Mouse (Mus musculus) liver, embryonic 14.5 days (tissue): ENCODE results near the gene Spcs2. TPM values are rescaled to one million over a fixed set of nuclear protein-coding genes. Genes with fewer than 3 reads are reported as not detected.

Experiments
- ATAC-seq: fragments of 200-750 bp; cut with Nextera tagmentation; 2 replicates; pipeline ENCODE4 v1.8.0; 2017; ENCODE audit warnings: moderate number of reproducible peaks, mild to moderate bottlenecking, moderate library complexity; ENCODE audit not compliant: insufficient read depth
- DNase-seq, 3 experiments: peaks; one replicate each; pipeline ENCODE4 v3.0.0-alpha.2; 2012 to 2013; ENCODE audit warnings: low read depth in 3 of 3, low spot score in 3 of 3
- H3K27ac ChIP-seq: fragments of 300-500 bp; sonication (generic); 2 replicates; pipeline ENCODE4 v1.5.1; 2014; ENCODE audit warnings: moderate library complexity, mild to moderate bottlenecking, control low read depth, inconsistent platforms
- H3K27me3 ChIP-seq: fragments of 300-500 bp; sonication (generic); 2 replicates; pipeline ENCODE4 v1.6.1; 2014; ENCODE audit warnings: mild to moderate bottlenecking, low read length, moderate library complexity; ENCODE audit not compliant: control insufficient read depth, insufficient read depth
- H3K36me3 ChIP-seq: fragments of 300-500 bp; sonication (generic); replicated peaks from 2 replicates; pipeline ENCODE4 v1.6.1; 2014; ENCODE audit warnings: low read depth; ENCODE audit not compliant: control insufficient read depth, insufficient read depth
- H3K4me1 ChIP-seq, 2 experiments: fragments of 200-500 bp in 1 of 2; fragments of 300-500 bp in 1 of 2; sonication (generic) in 1 of 2; replicated peaks; 2 replicates each; pipeline ENCODE4 v1.6.1; 2012 to 2014; ENCODE audit warnings: antibody characterized with exemption in 1 of 2, inconsistent platforms in 1 of 2, low read length in 1 of 2; ENCODE audit not compliant: control insufficient read depth in 2 of 2, insufficient read depth in 2 of 2
- H3K4me2 ChIP-seq: fragments of 300-500 bp; sonication (generic); 2 replicates; pipeline ENCODE4 v1.6.1; 2014; ENCODE audit warnings: low read depth, mild to moderate bottlenecking, control low read depth, moderate library complexity
- H3K4me3 ChIP-seq, 2 experiments: fragments of 200-500 bp in 1 of 2; fragments of 300-500 bp in 1 of 2; sonication (generic) in 1 of 2; 2 replicates each; pipeline ENCODE4 v1.5.1; 2012 to 2014; ENCODE audit warnings: low read depth in 2 of 2, low read length in 2 of 2, mild to moderate bottlenecking in 2 of 2, control low read depth in 1 of 2, inconsistent platforms in 1 of 2, moderate library complexity in 1 of 2; ENCODE audit not compliant: insufficient read depth in 1 of 2
- H3K9ac ChIP-seq: fragments of 300-500 bp; sonication (generic); replicated peaks from 2 replicates; pipeline ENCODE4 v1.6.1; 2014; ENCODE audit warnings: mild to moderate bottlenecking, control low read depth, moderate library complexity
- H3K9me3 ChIP-seq: fragments of 300-500 bp; sonication (generic); 2 replicates; pipeline ENCODE4 v1.6.1; 2016; ENCODE audit warnings: low read length, mixed read lengths; ENCODE audit not compliant: control insufficient read depth
- CTCF ChIP-seq: IDR thresholded peaks from 2 replicates; pipeline ENCODE4 v1.5.1; 2016; ENCODE audit warnings: antibody characterized with exemption, low read depth, control low read depth
- EP300 ChIP-seq: IDR thresholded peaks from 2 replicates; pipeline ENCODE4 v1.6.1; 2016; ENCODE audit warnings: antibody characterized with exemption, low read depth
- WGBS: fragments of 180-500 bp; shearing (Covaris S2); extraction: QIAGEN DNeasy Blood & Tissue Kit; methylation state at CpG from one replicate; pipeline ENCODE4 v1.1.7; 2014; ENCODE audit not compliant: insufficient replicate concordance; 5-methylcytosine and 5-hydroxymethylcytosine counted together
- polyA plus RNA-seq, 2 experiments: library from polyadenylated mRNA; depleted of rRNA in 1 of 2; stranded (reverse) in 1 of 2; unstranded in 1 of 2; fragments of >200 nt; fragmentation: Nextera tagmentation in 1 of 2; extraction: Ambion mirVana in 1 of 2; gene quantifications; 2 replicates each; pipeline versions ENCODE4 v1.2.1 to v1.2.3; 2012 to 2014

Spcs2 gene
- 36.7 and 44.5 TPM in 2 replicates for polyA plus RNA-seq (2012; rRNA removed)
- 162 and 171 TPM in 2 replicates for polyA plus RNA-seq (2014; fragmentation: Nextera tagmentation; extraction: Ambion mirVana)

DNA sequence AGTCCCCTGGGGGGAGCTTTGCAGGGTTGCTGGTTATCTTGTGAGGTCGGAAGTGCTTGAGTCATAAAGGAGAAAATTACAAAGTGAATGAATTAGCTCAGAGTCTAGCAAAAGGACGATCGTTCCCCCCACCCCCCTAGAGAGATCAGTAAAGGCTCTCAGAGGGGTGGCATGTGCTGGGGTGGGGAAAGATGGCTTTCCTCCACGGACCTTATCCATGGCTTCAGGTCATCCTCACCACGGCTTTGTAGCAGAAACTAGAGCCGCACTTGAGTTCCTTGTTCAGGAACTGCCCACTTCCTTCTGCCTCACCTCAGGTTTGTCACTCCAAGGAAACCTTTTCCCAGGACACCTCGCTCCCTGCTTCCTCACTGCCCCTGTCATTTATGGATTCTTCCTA, at the start of gene Spcs2:
Gene Spcs2 (minus strand): TSS at position 101 of the 400 bp plus-strand sequence.
- DNase-seq, result no peak
- no peak for ATAC-seq
- H3K9ac ChIP-seq, result no peak within 1 kb of the TSS
- 34% methylated on average over 7 of the region's 7 CpGs for WGBS
- peaks cover 1 to 3% of the 10 kb centered on the region in 2 experiments; a peak in 1 of 4 replicates for H3K4me1 ChIP-seq
- no peak within 1 kb of the TSS for H3K4me2 ChIP-seq
- H3K27ac ChIP-seq, result no peak within 1 kb of the TSS
- no peaks in the 10 kb centered on the region for H3K36me3 ChIP-seq
- no peaks in the 10 kb centered on the region for H3K9me3 ChIP-seq
- no peak for TF ChIP-seq EP300
- TF ChIP-seq CTCF, result no peak
- H3K4me3 ChIP-seq, result no peak within 1 kb of the TSS
- no peaks in the 10 kb centered on the region for H3K27me3 ChIP-seq

DNA sequence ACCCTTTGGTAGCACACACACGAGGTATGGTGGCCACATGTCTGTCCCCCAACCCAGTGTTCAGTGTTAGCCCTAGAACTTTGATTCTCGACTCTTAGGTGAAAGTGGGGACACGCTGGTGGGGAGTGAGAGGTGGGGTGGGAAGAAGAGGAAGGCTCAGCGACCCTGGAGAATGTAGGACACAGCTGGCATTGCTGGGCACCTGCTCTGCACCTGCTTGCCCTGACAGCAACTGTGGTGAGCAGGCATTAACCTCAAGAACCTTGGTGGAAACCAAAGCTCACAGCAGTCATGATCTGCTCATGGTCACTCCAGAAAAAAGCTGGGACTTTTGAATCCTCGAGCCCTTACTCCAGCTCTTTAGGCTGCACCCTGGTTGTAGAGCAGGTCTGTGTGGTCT, 47.8 kb upstream of the Spcs2 start:
- Histone ChIP-seq H3K4me3 (no peak overlapping the region), H3K4me1 (peaks cover 4 to 14% of the 10 kb centered on the region in 2 experiments), H3K27me3 (peaks cover 3% of the 10 kb centered on the region; the same call in 1 of the 2 replicates), H3K36me3 (no peaks in the 10 kb centered on the region), H3K4me2 (no peak overlapping the region), H3K27ac (no peak overlapping the region), H3K9ac (no peak overlapping the region), H3K9me3 (no peaks in the 10 kb centered on the region)
- ATAC-seq (no peak), DNase-seq (no peak)
- no peak for TF ChIP-seq CTCF
- no peak for TF ChIP-seq EP300
- WGBS, result 52% methylated on average over 5 of the region's 5 CpGs

DNA sequence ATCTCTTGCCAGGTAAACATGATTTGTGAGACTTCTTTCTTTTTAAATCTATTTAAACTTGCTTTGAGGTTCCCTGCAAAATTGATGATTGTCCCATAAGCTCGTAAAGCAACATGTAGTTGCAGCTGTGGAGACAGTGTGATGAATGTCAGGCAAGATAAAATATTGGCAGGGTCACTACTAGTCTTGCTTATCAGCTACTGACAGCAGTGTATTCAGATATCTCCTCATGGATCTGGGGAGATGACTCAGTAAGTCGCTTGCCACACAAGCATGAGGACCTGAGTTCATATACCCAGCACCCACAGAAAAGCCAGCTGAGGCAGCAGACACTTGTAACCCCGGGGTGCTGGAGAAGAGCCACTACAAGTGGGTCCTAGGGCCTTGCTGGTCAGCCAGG, 44.2 kb upstream of the Spcs2 start:
- H3K9ac ChIP-seq, result no peak overlapping the region
- peak; percentile 71 for ATAC-seq
- DNase-seq, result peak in 2 of 3 experiments; percentile 24 to 38

DNA sequence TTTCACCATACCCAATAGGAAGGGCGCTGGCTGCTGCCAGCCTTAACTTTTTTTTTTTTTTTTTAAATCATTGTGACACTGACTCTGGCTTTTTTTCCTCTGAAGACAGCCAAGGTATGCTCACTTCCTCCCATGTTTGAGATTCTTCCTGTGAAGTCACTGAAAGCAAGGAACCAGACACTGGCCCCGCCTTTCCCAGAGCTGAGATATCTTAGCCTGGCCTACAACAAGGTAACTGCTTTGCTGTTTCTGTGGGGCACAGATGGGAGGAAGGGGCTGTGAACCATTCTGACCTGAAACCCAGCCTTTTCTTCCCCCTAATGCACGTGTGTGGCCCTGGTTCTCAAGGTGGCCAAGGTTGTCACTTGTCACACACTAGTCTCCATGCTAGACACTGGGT, 43.1 kb upstream of the Spcs2 start:
- no peak overlapping the region for H3K4me2 ChIP-seq
- TF ChIP-seq EP300 (no peak), CTCF (no peak)
- no peak overlapping the region for H3K4me3 ChIP-seq
- H3K4me1 ChIP-seq, result peaks cover 4 to 14% of the 10 kb centered on the region in 2 experiments
- no peak for DNase-seq
- 50% methylated on average over 3 of the region's 3 CpGs for WGBS
- H3K9ac ChIP-seq, result no peak overlapping the region
- H3K36me3 ChIP-seq, result no peaks in the 10 kb centered on the region
- H3K27me3 ChIP-seq, result no peaks in the 10 kb centered on the region
- no peak for ATAC-seq
- H3K27ac ChIP-seq, result no peak overlapping the region
- no peaks in the 10 kb centered on the region for H3K9me3 ChIP-seq

More for the DNA sequence above, 44.2 kb upstream of the Spcs2 start:
- peak; percentile 50; the same call in 1 of the 2 replicates for TF ChIP-seq EP300
- TF ChIP-seq CTCF, result no peak
- Histone ChIP-seq H3K9me3 (no peaks in the 10 kb centered on the region), H3K4me1 (peaks cover 4 to 14% of the 10 kb centered on the region in 2 experiments), H3K27ac (no peak overlapping the region), H3K27me3 (no peaks in the 10 kb centered on the region), H3K4me3 (no peak overlapping the region), H3K36me3 (no peaks in the 10 kb centered on the region), H3K4me2 (no peak overlapping the region)
- WGBS, result 28% methylated on average over 3 of the region's 3 CpGs

DNA sequence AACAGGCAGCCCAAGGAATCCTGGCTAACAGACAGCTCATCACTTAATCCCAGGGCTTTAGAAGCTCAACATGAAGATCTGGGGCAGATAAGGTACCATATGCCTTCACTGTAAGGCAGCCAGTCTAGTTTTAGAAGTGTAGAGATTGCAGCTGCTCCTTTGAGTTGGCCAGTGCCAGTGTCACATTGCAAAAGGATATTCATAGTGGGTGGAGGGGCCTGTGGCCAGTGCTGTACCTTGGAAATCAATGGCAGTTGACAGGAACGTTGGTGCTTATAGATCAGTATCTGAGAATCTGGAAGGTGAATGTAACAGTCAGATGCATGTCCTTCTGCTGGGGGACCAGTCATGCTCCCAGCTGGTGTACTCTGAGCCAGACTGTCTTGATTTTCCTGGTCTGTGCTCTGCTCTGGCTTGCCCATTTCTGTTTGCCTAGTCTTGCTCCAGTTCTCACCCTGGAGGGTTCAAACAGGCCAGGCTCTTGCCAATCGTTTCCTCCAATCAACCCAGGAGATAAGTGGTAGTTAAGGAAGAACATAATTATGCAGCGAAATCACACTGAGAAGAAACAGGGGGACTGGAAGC, 41.3 kb upstream of the Spcs2 start:
- no peak overlapping the region for H3K27ac ChIP-seq
- peaks cover 4 to 14% of the 10 kb centered on the region in 2 experiments for H3K4me1 ChIP-seq
- no peak overlapping the region for H3K4me2 ChIP-seq
- ATAC-seq, result no peak
- H3K9me3 ChIP-seq, result no peaks in the 10 kb centered on the region
- H3K27me3 ChIP-seq, result no peaks in the 10 kb centered on the region
- no peak for DNase-seq
- H3K36me3 ChIP-seq, result no peaks in the 10 kb centered on the region
- WGBS, result 15% methylated on average over 3 of the region's 3 CpGs
- no peak overlapping the region for H3K9ac ChIP-seq
- TF ChIP-seq EP300, result no peak
- no peak for TF ChIP-seq CTCF
- no peak overlapping the region for H3K4me3 ChIP-seq
